Mouse (Mus musculus) urinary bladder, postnatal 25 days (tissue): ENCODE data around the gene Gpr137.
A peak's percentile ranks its signal among the peaks of the same experiment; 100 is the strongest.

ENCODE experiments used
- DNase-seq: peaks from one replicate; pipeline ENCODE4 v3.0.0; 2022; ENCODE audit warnings: low spot score

Gene Gpr137

DNA sequence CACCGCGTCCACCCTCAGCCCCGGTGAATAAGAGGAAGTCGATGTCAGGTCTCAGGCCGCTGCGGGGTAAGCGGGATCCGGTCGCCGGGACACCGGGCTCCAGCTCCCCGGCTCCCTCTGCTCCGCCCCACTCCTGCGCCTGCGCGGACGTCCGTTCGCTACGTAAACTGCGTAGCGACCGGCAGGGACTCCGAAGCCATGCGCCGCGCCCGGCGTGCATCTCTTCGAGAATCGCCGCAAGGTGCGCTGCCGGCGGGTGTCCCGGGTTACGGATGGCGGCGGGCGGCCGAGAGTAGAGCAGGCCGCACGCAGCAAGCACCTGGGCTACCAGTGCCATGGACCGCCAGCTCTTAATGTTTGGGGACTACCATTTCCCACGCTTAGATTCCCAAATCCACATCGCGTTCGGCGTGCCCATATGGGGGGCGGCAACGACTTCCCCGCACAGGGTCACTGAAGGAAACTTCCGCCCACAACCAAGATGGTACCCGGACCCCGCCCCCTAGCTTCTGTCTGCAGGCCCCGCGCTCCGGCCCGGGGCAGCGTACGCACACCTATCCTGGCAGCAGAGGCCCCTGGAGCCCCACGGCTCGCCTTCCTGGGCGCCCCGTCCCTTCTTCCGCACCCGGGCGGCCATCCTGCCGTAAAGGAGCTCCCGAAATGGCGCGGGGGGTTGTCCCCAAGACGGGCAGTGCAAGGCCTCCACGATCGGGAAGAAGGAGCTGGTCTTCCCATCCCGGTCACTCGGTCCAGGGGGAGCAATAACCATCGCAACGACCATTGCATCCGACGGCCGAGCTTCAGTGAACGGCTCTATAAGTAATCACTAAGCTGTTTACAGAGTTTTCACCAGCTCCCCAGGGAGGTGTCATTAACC is 670 bp downstream of the Gpr137 start, which contains the start of gene Bad:
Gene Bad, plus strand, starts transcription at position 490 of the 877 bp plus-strand sequence.
- peak; percentile 97 for DNase-seq

DNA sequence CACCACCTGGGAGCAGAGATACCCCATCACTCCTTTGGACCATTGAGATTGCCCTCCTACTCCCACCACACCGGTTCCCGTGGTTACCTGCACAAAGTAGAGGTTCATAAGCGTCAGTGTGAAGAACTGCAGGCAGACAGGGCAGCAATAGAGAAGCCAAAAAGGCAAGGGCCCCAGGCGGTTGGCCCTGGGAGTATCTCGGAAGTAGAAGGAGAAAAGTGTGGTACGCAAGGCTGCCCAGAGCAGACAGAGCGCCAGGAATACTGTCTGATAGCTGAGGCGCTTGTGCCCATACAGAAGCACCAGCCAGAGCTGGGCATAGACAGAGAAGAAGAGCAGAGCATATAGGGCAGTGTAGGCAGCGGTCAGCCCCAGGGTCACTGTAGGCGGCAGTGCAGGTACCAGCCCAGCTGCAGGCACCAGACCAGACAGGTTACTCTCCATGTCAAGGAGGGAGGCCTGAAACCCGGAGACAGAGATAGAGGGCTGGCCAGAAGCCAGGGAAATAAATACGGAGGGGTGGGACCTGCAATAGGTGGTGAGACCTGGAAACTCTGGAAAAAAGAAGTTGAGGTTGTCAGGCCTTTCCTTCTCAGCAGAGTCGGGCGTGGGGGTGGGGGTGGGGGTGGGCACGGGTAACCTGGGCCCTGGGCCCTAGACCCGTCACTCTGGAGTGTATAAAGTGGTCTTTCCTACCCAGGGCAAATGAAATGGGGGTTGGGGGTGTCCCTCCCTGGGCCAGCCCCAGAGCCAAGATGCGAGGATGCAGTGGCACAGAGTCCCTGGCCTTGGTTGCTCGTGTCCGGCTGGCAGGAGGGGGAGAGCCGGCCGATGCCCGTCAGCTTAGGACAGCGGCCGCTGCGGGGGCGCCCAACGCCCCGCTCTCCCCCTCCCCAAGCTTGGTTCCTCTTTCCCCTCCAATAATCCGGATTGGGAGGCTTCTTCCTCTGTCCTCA is 1.6 kb downstream of the Gpr137 start:
- DNase-seq, result no peak

DNA sequence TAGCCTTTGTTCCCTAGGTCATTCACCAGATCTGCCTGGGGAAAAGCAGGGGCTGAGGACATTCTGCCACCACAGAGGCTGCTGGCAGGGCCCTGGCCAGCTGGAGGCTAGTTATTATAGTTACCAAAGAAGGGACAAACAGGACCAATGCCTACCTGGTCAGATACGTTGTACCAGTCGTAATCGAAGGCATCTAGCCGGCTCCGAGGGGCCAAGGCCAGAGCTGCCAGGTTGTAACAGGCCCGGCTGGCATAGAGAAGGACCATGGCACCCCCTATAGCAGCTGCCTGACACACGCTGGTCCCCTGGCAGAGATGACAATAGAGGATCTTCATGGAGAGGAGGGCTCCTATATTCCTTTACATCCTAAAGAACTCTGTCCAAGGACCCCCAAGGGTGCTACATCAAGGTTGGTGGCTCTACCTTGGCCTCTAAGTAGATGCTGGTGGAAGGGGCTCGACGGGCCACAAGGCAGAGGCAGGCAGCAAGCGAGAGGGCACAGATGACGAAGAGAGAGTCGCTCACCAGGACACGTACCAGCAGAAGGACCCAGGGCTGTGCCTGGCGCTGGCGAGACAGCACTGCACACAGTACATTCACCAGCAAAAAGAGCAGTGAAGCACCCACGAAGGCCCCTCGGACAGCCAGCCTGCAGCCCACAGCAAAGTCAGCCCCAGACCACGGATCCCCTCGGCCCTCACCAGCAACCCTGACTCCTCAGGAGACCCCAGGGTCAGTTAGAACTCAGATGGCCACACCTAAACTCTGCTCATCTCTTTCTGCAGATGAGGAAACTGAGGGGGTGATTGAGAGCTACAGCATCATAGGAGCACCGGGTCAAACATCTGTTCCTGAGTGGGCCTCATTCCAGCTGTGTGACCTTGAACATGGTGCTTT is 2.9 kb downstream of the Gpr137 start:
- DNase-seq, result no peak

DNA sequence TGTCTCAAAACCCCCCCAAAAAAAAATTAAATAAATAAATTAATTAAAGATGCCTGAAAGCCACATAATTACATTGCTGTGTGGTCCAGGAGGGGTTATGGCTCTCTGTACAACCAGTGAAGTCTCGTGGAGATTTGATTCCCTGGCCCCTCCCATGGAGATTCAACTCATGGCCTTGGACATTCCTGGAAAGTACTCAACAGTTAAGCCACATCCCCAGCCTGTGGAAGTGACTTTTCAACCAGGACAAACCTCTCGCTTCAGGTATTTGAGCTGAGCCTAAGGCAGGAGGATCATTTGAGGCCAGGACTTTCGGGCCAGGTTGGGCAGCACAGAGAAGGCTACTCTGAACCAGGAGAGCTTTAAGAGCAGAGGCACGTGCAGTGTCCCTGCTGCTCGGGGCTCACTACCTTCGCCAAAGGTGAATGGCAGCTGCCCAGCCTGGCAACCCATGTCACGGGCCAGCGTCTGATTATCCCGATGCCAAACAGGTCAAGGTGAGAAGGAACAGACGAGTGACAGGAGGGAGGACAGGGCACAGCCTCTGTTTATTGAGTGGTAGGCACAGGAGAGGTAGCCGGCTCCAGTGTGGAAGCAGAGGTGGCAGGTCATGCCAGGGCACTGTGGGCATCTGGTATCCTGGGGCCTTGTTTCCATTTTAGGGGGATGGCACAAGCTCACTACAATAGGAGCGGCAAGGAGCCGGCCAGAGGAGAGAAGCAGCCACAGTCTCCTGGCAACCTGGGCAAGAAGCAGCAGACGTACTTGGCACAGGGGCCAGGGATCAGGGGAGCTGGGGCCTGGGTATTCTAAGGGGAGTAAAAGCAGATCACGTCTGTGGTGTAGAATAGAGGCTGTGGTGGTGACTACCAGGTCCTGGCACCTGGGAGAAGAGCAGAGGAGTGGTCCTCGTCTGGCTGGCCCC is 4.5 kb downstream of the Gpr137 start:
- no peak for DNase-seq

DNA sequence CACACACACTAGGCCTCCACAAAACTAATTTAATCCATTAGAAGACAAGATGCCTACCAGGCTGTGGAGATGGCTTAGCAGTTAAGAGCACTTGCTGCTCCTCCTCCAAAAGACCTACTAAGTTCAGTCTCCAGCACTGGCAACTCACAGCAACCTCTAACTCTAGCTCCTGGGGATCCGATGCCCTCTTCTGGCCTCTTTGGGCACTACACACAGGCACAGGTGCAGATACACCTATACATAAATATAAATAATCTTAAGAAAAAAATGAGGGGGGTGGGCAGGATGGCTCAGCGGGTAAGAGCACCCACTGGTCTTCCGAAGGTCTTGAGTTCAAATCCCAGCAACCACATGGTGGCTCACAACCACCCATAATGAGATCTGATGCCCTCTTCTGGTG is 6.0 kb downstream of the Gpr137 start:
- DNase-seq, result no peak

DNA sequence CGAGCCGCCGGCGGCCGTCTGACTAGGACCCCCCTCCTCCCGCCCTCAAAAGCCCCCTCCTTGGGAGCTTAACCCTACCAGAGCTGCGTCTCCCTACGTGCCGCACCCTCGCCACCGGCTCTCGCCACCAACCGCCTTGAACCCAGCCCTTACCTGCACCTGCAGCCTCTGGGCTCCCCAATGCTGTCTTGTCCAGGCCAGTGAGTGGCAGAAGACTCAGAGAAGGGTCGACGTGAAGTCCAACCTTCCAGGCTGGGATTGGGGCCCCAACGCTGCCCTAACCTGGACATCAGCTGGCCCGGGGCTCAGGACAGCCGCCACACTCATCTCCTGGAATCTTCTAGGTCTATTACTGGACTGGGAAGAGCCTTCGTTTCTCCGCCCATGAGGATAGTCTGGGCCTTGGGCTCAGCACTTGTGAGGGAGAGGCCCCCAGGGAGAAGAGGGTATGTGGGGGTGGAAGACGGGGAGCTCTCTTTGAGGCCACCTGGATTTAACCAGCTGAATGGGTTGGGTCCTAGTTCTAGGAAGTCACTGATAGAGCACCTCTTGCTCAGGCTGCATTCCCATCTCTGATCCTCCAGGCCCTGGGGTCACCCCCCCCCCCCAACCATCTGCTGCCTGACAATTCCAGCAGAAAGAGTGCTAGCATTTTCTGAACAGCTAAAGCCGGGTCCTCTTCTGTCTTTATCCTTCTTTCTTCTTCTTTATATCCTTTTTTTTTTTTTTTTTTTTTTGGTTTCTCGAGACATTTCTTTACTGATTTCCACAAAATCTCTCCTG is 7.9 kb downstream of the Gpr137 start, which contains the start of gene Kcnk4:
Gene Kcnk4, minus strand, starts transcription at position 321 of the 783 bp plus-strand sequence.
- no peak for DNase-seq

DNA sequence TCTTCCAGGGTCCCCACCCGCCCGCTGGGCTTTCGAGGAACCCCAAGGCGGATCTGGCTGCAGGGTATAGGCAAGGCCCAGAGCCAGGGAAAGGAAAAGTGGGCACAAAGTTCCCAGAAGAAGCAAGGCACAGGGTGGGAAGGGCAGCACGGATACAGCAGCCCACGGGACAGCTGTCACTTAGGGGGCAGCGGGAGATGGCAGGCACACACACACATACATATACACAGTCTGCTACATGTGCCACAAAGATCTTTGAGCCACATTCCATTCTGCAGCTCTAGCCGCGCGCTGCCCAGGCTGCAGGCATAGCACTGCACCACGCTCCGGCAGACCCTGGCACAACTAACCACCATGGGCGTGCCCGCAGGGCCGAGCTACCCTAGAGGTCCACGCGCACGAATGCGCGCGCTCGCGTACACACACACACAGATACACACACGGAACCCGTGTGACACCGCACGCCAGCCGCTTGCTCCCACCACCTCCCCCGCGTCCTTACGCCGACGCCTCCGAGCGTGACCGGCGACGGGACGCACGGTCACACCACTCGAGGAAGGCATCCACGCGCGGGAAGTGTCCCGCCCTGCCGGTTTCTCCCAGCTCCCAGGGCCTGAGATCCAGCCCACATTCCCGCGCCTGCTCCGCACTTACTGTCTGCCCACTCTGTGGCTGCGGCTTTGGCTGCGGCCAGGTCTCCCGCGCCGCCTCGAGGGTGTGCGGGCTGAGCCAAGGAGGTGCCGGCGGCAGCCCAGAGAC is 8.7 kb downstream of the Gpr137 start:
- no peak for DNase-seq

DNA sequence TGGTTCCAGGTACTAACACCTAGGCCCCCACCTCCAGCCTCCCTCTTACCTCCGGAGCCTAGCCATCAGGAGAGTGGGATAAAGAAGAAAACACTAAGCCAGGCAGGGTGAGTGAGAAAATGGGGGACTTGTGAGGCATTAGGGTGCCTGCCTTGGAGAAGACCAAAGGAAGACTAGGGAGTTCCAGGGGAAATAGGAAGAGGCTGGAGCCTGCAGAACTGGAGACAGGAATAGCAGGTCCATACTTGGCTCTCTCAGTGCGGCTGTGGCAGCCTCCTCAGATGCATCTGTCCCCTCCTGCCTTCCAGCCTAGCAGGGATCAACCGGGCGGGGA is 9.2 kb downstream of the Gpr137 start:
- DNase-seq, result no peak

DNA sequence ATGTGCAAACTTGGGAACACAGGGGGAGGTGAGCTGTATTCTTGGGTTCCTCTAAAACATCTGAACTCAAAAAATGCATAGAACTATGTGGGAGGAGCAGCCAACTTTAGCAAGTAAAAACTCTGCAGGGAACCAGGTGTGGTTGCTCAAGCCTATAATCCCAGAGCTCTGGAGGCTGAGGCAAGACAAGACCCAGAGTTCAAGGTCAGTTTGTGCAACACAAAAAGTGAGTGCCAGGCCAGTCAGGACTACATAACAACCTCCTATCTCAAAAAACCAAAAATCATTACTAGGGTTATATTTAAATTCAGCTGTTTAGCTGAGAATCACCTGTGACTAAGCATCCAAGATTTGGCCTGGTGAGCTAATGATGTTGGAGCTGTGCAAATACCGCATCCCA is 10.3 kb downstream of the Gpr137 start:
- no peak for DNase-seq

DNA sequence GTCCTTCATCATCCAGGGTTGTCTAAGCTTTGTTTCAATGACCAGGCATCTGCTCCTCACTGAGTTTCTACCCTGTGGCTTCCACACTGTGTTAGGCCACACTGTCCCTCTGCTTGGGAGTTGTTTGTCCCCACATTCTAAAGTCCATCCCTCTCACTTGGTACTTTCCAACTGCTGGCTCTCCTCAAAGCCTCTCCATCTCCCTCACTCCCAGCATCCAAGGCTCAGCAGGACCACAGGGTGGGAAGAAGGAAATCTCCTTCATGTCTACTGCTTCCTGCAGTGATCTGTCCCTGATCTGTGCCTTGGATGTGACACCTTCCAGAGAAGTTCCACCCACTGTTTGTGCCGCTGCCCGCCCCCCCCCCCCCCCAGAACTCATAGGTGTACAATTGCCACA is 11.3 kb downstream of the Gpr137 start:
- no peak for DNase-seq

DNA sequence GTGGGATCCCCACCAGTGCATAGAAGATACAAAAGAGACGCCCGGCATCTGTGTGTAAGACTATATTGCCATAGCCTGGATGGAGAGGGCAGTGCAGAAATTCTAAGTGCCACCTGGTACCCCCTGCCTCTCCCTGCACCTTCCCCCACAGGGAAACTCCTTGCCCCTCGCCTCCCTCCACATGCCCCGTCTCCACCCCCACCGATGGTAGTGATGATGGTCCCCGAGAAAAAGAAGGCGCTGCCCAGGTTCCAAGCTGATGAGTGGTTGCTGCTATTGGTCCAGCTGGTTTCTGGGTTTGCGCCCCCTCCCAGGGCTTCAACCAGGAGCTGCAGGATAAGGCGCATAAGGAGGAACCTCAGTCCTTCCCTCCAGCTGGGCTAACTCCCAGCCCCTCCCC is 14.2 kb downstream of the Gpr137 start:
- no peak for DNase-seq

DNA sequence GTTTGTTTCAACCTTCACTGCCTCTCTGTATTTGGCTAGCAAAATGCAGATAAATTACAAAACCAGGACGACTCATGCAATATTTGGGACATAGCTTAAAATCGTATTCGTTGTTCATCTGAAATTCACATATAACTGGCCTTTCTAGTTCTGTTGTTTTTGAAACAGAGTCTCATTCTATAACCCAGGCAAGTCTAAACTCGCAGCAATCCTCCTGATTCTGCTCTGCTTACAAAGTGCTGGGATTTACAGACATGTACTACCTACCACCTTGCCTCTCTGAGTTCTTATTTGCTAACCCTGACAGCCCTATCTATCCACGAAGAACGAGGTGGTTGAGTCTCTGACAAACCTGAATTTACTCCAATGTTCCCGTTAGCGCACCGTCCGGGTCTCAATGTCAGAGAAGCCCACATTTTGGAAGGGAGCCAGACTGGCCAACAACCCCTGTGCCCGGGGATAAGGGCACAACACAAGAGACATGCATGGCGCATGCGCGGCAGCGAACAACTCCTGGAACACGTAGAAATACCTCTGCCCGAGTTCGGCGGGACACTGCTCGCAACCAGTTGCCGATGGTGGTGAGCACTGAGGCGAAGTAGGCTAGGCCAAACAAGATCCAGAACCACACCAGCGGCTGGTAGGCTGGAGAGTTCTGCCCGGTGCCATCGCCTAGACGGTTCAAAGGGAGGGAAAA is 15.6 kb downstream of the Gpr137 start:
- peak; percentile 65 for DNase-seq

DNA sequence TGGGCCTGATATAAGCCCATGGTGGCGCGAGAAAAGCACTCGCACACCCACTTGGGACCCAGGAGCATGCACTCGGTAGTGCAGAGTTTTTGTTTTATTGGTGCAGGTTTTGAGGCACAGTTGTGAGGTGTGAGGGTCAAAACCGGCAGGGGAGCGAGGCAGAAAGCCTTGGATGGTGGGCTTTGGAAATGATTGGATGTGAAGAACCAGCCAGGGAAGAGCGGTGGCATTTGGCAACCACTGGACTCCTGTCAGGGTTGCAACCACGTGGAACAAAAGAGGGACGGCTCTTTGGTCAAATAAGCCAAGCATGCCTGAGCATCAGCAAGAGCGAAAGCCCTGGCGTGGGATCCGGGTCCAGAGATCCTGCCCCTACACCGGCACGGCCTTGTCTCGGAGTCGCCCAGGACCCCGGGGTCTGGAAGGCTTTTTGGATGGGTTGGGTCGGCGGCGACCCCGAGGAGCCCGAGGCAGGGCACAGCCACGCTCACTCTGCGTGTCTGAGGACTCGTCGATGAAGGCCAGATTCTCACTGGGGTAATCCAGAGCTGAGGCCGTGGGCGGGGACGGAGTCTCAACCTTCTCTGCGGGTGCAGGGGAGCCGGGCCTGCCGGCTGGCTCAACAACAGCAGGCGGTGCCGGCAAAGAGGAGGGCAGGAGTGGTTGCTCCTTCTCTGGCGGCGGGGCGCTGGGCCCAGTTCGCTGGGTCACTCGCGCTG is 16.5 kb downstream of the Gpr137 start:
- no peak for DNase-seq

DNA sequence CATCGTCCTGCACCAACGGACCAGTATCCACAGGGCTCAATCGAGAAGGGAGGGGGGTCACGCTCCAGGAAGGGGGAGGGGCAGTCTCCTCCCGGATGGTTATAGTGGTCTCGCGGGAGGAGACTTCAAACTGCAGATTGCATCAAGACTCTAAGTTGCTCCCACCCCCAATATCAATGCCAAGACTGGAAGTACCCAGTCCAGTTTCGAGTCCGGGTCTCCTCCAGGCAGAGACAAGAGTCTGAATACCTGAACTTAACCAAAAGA is 17.0 kb downstream of the Gpr137 start, which contains the start of gene Catsperz:
Gene Catsperz, minus strand, starts transcription at position 74 of the 267 bp plus-strand sequence.
- DNase-seq, result no peak

DNA sequence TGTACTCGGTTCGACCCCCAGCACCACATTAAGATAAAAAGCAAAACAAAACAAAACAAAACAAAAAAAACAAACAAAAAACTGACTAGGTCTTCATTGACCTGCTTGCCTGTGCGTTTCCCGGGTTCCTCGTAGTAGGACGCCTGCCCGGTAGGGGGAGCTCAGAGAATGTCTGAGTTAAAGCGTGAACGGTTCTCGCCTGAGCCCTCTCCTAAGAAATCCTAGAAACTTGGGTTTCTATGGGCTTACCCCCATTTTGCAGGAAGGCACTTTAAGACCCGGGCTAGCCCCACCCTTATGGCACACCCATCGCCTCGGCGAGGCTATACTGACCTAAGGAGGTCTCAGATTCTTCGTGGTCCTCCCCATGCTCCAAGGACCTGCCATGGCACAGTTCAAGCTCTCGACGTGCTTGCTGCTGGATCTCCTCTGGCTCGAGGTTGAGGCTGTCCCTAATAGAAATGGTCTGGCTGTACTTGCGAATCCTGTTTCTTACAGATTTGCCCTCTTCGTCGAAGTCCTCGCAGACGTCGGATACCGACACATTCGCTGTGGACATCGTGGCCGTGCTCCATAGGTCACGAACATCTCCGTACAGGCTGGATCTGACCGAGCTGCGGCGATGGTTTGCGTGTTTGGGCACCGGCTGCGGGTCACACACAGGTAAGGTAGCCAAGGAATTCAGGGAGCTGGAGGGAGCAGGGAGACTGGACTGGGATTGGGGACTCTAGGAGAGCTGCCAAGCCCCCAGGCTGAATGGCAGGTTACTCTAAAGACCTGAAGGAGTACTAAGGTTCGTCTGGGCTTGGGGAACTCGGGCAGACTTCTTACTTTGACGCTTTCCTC is 17.6 kb downstream of the Gpr137 start:
- DNase-seq, result peak; percentile 91

DNA sequence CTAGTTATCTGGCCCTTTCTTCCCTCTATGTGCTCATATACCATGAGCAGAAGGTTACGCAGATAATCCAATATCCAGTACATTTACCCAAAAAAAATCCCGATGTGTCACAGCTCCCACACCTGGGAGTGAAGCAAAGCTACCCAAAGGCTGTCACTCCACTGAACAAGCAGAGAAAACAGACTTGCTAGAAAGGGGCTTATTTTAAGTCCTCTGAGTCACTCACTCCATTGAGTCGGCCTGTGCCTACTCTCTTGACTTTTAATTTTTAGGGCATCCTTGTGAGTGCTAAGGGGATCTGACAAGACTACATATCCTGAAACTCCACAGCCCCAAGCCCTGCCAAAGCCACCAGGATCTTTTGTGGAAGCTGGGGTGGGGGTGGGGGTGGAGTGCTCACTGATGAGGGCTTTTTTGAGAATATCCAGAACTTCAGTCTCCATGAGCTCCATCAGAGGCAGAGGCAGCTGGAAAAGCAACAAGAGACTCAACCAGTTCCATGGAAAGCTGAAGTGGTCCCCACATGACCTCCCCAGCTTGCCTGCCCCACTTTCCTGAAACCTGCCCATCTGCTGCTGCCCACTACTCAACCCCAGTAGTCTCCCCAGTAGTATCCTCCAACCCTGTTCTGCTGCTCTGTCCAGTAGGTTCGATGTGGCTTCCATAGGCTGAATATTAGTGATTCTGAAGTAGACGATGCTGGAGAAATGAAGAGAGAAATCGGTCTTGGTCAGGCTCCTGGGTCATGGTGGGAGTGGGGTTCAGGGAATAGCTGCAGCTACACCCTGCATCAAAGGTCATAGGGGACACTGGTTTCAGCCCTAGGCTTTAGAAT is 19.2 kb downstream of the Gpr137 start:
- no peak for DNase-seq
